Mouse (Mus musculus): ENCODE data around the gene Plekhg5.

DNA sequence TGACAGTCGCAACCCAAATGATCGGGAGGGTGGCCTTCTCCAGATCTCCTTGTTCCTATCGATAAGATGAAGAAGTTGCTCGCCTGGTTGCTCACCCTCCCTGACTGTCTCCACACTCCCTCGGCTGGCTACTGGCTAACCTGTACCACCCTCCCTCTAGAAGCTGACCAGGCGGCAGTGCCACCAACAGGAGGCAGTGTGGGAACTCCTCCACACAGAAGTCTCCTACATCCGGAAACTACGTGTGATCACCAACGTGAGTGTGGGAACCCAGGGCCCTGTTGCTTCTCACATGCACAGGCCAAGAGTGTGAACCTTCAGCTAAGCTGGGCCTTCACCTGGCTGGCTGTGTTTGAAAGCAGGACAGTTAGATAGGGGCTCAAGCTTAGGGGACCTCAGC is 34.4 kb downstream of the Plekhg5 start:
- TF ChIP-seq EP300 (IDR thresholded peaks at IDR 0.05; ENCODE audit: insufficient read depth, low read depth, low read length) (no peak), CTCF (IDR thresholded peaks at IDR 0.05) (peak; percentile 16; the same call in 1 of the 2 replicates), POLR2A (IDR thresholded peaks at IDR 0.05; ENCODE audit: insufficient read depth, low read depth, low read length) (no peak)
